15 mouse cellular contexts compared by ENCODE assay signal in the genomic region with DNA sequence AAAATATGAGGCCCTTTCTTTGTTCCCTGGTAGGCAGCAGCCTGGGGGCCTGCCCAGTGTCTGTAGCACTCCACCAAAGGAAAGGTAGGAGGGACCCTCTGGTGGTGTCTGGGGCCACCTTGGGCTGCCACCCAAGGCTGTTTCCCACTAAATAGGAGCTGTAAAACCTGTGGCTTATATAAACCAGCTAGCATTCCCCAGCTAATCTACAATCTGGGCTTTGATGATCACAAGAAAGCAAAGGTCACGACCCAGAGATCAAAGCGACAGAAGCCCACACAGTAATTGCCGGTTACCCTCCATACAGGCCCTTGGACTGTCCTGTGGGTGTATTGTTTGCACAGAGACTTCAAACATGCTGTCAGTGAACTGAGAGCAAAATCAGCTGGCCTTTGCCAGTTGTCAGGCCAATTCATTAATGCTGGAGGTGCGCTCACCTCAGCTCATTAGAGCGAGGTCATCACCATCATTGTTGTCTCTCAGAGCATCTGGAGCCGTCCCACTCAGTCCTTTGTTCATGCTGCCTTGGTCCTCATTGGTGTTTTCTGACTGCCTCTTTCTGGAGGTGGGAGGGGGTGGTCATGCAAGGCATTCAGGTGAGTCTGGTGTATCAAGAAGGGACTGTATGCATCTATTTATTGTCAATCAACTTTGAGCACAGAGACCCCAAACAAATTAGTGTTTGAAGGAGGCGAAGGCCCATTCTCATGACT.
DNase-seq lines count a peak whose midpoint lies in the region; ATAC-seq lines count a peak whose summit lies in the region.
"Had no signal": no experiment of that assay in that cellular context is flagged by ENCODE, and none has a peak within 500 bp of the region (broad histone marks: within the 10 kb centered on the region; RNA-seq: fewer than 3 reads in every experiment).

No protein-coding gene starts in this region.

- no peak overlapping the region for H3K4me2 ChIP-seq in kidney, embryonic 15.5 days
- H3K4me2 ChIP-seq in liver, embryonic 15.5 days, result no peak overlapping the region
- H3K4me2 ChIP-seq: heart, embryonic 15.5 days; lung, embryonic 15.5 days had no signal

- no peaks in the 10 kb centered on the region for H3K36me3 ChIP-seq in kidney, embryonic 15.5 days
- H3K36me3 ChIP-seq in liver, embryonic 15.5 days (replicated peaks), result no peaks in the 10 kb centered on the region
- H3K36me3 ChIP-seq: heart, embryonic 15.5 days; lung, embryonic 15.5 days had no signal

- peaks cover 7% of the 10 kb centered on the region; the same call in 1 of the 2 replicates for H3K27me3 ChIP-seq in kidney, embryonic 15.5 days
- no peaks in the 10 kb centered on the region for H3K27me3 ChIP-seq in liver, embryonic 15.5 days
- H3K27me3 ChIP-seq: heart, embryonic 15.5 days; lung, embryonic 15.5 days had no signal

- no peak overlapping the region for H3K9ac ChIP-seq in kidney, embryonic 15.5 days
- H3K9ac ChIP-seq in liver, embryonic 15.5 days, result no peak overlapping the region
- H3K9ac ChIP-seq: forebrain, postnatal 0 days; heart, embryonic 15.5 days; lung, embryonic 15.5 days had no signal

- no peak for DNase-seq in kidney, adult 18-20 months
- DNase-seq in embryo, embryonic 11 days, result peak; percentile 69
- peak; percentile 82 for DNase-seq in forelimb bud, embryonic 11.5 days (ENCODE audit: low read depth, low spot score)
- DNase-seq in ovary, postnatal 36 days (ENCODE audit: low spot score), result no peak
- DNase-seq: cerebellum, adult 8-10 months; forebrain, postnatal 0 days; gastrocnemius, postnatal 36 days; thymus, postnatal 25 days had no signal

- ATAC-seq in kidney, embryonic 15.5 days (replicated peaks; ENCODE audit: low FRiP score), result peak; percentile 86
- peak; percentile 68 for ATAC-seq in liver, embryonic 15.5 days (ENCODE audit: insufficient read depth)
- ATAC-seq in erythroblast, adult 5-6 weeks (replicated peaks; ENCODE audit: low FRiP score, poor library complexity, severe bottlenecking), result no peak
- ATAC-seq: forebrain, postnatal 0 days; hindbrain, postnatal 0 days had no signal

- peaks cover 31% of the 10 kb centered on the region for H3K4me1 ChIP-seq in kidney, embryonic 15.5 days
- H3K4me1 ChIP-seq in liver, embryonic 15.5 days (replicated peaks), result no peaks in the 10 kb centered on the region
- H3K4me1 ChIP-seq: heart, embryonic 15.5 days had no signal

- WGBS in kidney, embryonic 15.5 days, result 34% methylated on average over 7 of the region's 7 CpGs
- WGBS in liver, embryonic 15.5 days (ENCODE audit: insufficient replicate concordance), result 63% methylated on average over 7 of the region's 7 CpGs

- no peak overlapping the region for H3K4me3 ChIP-seq in kidney, embryonic 15.5 days (replicated peaks)
- no peak overlapping the region for H3K4me3 ChIP-seq in liver, embryonic 15.5 days (replicated peaks)
- H3K4me3 ChIP-seq: heart, embryonic 15.5 days; layer of hippocampus, adult 2 months; lung, embryonic 15.5 days had no signal

- H3K9me3 ChIP-seq in kidney, embryonic 15.5 days (replicated peaks), result no peaks in the 10 kb centered on the region
- H3K9me3 ChIP-seq in liver, embryonic 15.5 days (replicated peaks), result no peaks in the 10 kb centered on the region
- H3K9me3 ChIP-seq: heart, embryonic 15.5 days; lung, embryonic 15.5 days had no signal

- H3K27ac ChIP-seq in kidney, embryonic 15.5 days, result peak overlapping the region; percentile 66
- no peak overlapping the region for H3K27ac ChIP-seq in liver, embryonic 15.5 days (replicated peaks)
- H3K27ac ChIP-seq: heart, embryonic 15.5 days; hindbrain, postnatal 0 days; layer of hippocampus, adult 2 months; lung, embryonic 15.5 days had no signal

Comparison
In these comparisons a context has a peak if more than half of its experiments do, and no peak if none do; other contexts are left out.
1. DNase-seq: peak in embryo, embryonic 11 days (single experiment) and forelimb bud, embryonic 11.5 days (single experiment); none in kidney, adult 18-20 months (single experiment) and ovary, postnatal 36 days (single experiment).